Mouse (Mus musculus): ENCODE data around the gene Usp48.

Gene Usp48

GRCm38 (mm10) chr4:137692107-137692902, 98.8 kb downstream of the Usp48 start:
- no peak for DNase-seq

DNA sequence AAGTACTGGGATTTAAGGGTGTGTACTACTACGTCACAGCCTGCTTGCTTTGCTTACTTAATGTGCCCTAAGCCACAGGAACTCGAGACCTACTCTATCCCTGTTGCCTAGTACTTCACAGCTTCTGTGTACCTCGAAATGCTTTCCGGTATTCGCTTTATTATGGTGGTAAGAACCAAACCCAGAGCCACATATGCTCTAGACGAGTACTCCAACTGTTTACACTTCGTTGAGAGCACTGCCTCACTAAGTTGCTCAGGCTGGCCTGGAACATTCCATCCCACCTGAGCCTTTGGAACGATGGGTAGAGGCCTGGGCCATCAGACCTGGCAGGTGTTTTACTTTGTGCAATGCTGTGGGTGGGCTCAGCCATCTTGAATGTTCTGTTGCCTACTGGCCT, 101.7 kb downstream of the Usp48 start:
- no peak for DNase-seq

DNA sequence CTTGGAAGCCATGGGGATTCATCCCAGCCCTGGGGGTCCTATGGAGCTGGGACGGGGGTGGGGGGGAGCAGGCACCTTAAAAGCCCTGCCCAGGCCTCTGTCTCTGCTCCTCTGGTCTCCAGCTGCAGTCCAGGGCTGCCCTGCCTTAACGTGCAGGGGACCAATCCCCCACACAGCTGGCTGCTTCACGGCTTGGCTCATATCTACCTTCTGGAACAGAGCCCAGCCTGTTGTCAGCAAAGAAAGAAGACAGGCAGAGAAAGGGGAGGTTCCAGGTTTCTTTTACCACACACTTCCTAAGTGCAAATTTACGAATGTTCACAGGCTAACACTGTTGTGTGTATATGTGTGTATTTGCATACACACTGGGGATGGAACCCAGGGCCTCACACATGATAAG, 102.3 kb downstream of the Usp48 start:
- peak; percentile 47 for DNase-seq

GRCm38 (mm10) chr4:137697156-137697885, 103.8 kb downstream of the Usp48 start:
- DNase-seq, result peak; percentile 82

DNA sequence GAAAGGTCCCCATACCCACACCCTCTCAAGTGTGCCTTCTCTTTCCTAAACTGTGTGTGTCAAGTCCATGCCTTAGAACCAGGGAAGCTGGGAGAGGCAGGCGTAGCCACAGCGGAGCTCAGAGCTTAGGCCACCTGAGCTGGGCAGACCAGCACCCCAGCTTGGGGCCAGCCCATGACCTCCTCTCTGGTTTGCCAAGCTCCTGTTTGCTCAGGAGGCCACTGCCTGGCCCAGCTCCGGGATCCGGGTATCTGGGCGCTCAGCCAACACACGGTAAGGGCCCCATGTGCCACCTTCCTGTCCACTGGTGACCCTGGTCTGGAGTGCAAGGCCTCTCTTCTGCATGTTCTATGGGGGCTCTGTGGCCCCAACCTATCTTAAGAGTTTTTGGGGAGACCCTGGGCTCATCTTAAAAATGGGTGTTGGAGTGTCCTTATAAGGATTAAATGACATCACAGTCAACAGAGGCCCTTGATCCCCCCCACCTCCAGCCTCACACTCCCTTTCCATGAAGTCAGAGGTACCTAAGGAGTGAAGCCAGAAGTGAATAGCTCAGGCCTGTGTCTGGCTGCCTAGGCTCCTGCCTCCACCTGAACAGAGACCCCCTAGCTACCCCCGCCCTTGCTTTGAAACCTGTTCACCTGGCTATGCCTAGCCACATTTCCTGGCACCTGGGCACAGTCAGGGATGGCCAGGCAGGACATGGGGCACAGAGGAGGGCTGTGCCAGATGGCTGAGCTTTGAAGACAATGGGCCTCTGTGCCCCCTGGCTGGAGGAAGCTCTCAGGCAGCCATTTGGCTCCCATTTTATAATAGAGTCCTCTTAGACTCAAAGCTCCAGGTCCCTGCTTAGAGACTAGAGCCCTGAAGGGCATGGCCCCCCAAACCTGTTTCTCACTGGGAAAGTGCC, 104.8 kb downstream of the Usp48 start:
- peak; percentile 77 for DNase-seq

DNA sequence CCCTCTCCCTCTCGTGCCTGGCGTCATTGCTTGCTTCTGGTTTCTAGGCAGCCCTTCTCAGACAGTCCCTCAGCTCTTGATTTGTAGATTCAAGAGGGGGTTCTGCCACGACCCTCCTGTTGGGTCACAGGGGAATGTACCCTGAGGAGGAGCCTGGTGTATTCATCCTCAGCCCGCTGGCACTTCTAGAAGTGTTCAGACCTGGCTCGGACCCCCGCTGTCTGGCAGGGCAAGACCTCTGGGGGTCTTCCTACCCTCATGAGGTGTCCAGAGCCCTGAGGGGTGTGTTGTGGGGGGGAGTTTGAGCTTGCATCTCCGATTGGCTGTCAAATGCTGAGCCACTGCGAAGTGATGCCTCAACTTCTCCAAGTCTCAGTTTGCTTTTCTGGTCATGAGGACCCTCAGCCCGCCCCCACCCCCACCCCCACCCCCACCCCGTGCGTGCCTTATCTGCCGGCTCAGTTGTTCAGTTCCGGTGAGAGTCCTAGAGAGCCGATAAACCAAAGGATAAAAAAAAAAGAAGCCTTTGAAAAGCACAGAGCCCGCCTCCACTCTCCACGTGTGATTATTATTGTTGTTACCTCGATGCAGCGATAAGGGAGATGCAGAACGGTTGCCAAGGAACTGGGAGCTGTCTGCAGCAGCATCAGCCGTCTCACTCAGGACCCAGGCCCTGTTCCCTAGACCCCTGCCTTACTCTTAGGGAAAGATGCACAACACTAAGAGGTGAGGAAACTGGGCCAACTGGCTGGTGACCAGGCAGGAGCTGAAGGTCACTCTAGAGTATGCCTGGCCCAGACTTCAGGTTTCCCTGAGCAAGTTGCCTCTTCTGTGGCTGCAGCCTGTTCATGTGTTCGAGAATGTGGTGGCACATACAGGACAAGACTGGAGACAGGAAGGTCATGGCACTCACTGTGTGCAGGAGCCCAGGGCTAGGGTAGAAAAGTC, 106.0 kb downstream of the Usp48 start:
- no peak for DNase-seq

DNA sequence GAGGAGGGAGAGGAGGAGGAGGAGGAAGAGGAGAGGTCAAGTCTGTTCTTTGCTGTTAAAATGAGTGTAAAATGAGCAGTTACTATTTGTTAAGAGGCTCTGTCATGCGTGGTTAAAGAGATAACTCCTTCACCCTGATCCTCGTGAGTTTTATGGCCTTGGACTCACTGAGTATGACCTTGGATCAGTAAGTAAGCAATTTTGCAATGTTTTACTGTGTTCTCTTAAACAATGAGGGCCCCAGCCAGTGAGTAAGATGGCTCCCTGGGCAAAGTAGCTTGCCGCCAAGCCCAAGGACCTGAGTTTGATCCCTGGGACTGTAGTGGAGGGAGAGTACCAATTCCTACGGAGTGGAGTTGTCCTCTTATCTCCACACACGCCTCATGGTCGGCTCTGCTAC, 107.4 kb downstream of the Usp48 start:
- DNase-seq, result no peak

DNA sequence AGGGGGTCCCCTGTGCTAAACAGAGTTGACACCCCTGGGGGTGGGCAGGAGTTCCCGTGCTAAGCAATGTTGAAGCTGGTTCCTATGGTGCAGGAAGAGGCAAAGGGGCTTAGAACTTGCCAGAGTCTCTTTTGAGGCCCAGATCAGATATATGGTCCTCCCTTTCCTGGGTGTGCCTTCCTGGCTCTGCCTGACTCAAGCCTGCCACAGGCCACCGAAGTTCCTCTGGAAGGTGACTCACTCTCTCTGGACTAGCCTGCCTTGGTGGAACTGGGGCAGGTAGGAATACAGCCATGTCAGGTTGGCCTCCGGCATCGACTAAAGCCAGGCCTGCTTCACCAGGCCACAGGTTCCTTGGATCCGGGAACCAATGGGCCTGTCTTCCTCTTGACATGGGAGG, 109.5 kb downstream of the Usp48 start:
- DNase-seq, result no peak

GRCm38 (mm10) chr4:137704561-137704960, 111.0 kb downstream of the Usp48 start:
- no peak for DNase-seq

DNA sequence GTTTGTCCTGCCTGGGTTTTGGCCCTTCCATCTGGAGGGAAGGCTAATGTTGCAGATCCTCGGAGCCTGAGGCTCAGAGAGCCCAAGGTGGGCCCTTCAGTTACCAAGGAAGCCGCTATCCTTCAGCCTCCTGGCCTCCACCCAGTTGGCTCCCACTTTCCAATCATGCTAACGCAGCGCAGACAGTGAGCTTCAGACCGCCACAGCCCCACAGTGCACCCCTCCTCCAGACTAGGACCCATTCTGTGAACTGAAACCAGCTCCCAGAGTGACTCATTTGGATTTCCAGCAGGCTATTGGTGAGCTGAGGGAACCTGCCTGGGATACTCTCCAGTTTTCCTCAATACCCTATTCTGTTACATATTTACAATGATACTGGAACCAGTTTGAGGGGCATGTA, 111.8 kb downstream of the Usp48 start:
- DNase-seq, result no peak

- no peak for DNase-seq
These were observed 113.0 kb downstream of the Usp48 start for GRCm38 (mm10) chr4:137706510-137706909.

- peak; percentile 96 for DNase-seq
These were observed 113.8 kb downstream of the Usp48 start for GRCm38 (mm10) chr4:137707216-137707990.

All from kidney, postnatal 10 days (tissue).